Mouse (Mus musculus): ENCODE data around the gene Kif6. TPM values are rescaled to one million over a fixed set of nuclear protein-coding genes. Genes with fewer than 3 reads are reported as not detected.

Gene Kif6
- polyA plus RNA-seq, 1 experiment from 2014 or later: 3.7 TPM

DNA sequence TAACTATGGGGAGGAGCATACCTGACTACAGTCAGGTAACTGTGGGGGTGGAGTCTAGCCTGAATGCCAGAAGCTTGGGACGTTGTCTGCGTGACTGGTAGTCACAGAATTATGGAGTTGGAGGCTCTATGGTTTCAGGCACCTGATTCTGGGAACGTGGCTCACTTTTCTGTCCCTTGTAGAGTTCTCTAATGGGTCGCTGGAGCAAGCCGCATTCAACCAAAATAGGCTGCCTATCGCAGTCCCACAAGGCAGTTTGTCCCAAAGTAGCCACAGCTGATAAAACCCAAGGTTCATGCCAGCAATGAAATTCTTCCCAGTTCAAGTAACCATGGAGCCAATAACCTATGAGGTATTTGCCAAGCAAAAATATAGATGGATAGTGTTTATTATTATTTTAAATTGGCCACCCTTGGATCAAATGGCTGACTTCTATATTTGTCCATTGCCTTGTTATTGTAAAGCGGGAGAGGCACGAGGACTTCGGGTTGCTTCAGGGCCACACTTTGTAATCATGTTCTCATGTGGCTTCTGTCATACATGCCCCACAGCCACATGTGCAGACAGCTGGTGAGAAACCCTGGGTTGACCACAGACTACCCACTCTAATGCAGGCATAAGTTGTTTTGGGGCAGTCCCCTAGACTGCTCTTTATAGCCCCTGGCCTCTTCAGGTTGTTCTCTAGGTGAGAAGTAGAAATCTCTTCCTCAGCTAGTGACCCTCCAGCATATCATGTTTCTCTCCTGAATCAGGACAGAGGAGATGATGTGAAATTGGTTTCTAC is 125.2 kb downstream of the Kif6 start:
- no peak for ATAC-seq (ENCODE audit: low FRiP score)
- no peak overlapping the region for H3K4me3 ChIP-seq (replicated peaks; ENCODE audit: low read length)

DNA sequence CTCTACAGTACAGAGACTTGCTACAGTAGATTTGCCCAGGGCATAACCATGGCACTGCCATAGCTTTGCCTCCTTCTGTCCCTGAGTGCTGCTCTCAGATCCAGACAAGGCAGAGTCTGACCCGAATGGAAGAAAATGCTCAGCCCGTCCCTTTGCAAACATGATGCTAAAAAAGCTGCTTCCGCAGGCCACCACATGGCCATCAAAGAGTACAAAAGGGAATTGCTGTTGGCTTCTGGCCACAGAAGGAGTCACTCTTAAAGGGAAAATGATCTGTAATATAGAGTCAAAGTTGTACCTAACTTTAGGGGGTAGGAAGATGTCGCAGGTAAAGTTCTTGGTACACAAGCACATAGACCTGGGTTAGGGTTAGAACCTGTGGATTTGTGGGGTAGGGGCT is 126.2 kb downstream of the Kif6 start:
- H3K4me3 ChIP-seq (replicated peaks; ENCODE audit: low read length): no peak overlapping the region
- H3K9me3 ChIP-seq (ENCODE audit: control insufficient read depth, low read length): peaks cover 6% of the 10 kb centered on the region; the same call in 1 of the 2 replicates
- H3K4me1 ChIP-seq (replicated peaks; ENCODE audit: control insufficient read depth, insufficient read depth, low read length): no peaks in the 10 kb centered on the region
- no peak overlapping the region for H3K9ac ChIP-seq
- no peak overlapping the region for H3K4me2 ChIP-seq (replicated peaks)
- no peak for DNase-seq (ENCODE audit: low spot score)
- no peak overlapping the region for H3K27ac ChIP-seq
- no peaks in the 10 kb centered on the region for H3K36me3 ChIP-seq (replicated peaks; ENCODE audit: control insufficient read depth, insufficient read depth)
- 77% methylated on average over 4 of the region's 4 CpGs for WGBS
- H3K27me3 ChIP-seq (ENCODE audit: control insufficient read depth, insufficient read depth, low read length): no peaks in the 10 kb centered on the region
- ATAC-seq (ENCODE audit: low FRiP score): no peak

More for the DNA sequence above, 125.2 kb downstream of the Kif6 start:
- no peak for DNase-seq (ENCODE audit: low spot score)
- Histone ChIP-seq H3K36me3 (replicated peaks; ENCODE audit: control insufficient read depth, insufficient read depth) (no peaks in the 10 kb centered on the region), H3K9me3 (ENCODE audit: control insufficient read depth, low read length) (peaks cover 6% of the 10 kb centered on the region; the same call in 1 of the 2 replicates), H3K9ac (no peak overlapping the region), H3K4me1 (replicated peaks; ENCODE audit: control insufficient read depth, insufficient read depth, low read length) (no peaks in the 10 kb centered on the region), H3K27me3 (ENCODE audit: control insufficient read depth, insufficient read depth, low read length) (no peaks in the 10 kb centered on the region), H3K4me2 (replicated peaks) (no peak overlapping the region), H3K27ac (no peak overlapping the region)
- 92% methylated on average over 9 of the region's 9 CpGs for WGBS

DNA sequence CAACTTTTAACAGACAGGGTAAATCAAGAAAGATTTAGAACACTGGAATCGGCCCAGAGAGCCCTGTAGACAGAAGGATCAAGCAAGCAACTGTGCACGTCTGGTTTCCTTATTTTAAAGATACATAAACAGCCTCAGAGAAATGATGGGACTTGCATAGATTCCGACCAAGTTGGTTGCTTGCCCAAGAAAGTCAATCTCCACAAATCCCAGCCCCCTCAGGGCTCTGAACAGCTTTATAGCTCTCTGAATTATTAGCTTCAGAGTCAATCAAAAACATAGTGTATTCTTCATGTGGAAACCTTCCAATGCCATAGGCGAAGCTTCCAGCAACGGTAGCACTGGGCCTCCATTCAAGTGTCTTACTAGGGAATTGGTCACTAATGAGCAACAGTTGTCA is 127.0 kb downstream of the Kif6 start:
- no peak overlapping the region for H3K4me3 ChIP-seq (replicated peaks; ENCODE audit: low read length)
- no peak overlapping the region for H3K27ac ChIP-seq
- no peaks in the 10 kb centered on the region for H3K36me3 ChIP-seq (replicated peaks; ENCODE audit: control insufficient read depth, insufficient read depth)
- ATAC-seq (ENCODE audit: low FRiP score) (no peak), DNase-seq (ENCODE audit: low spot score) (no peak)
- H3K9me3 ChIP-seq (ENCODE audit: control insufficient read depth, low read length): no peaks in the 10 kb centered on the region
- no peak overlapping the region for H3K9ac ChIP-seq
- H3K27me3 ChIP-seq (ENCODE audit: control insufficient read depth, insufficient read depth, low read length): no peaks in the 10 kb centered on the region
- H3K4me1 ChIP-seq (replicated peaks; ENCODE audit: control insufficient read depth, insufficient read depth, low read length): no peaks in the 10 kb centered on the region
- 86% methylated on average over 5 of the region's 5 CpGs for WGBS
- no peak overlapping the region for H3K4me2 ChIP-seq (replicated peaks)

DNA sequence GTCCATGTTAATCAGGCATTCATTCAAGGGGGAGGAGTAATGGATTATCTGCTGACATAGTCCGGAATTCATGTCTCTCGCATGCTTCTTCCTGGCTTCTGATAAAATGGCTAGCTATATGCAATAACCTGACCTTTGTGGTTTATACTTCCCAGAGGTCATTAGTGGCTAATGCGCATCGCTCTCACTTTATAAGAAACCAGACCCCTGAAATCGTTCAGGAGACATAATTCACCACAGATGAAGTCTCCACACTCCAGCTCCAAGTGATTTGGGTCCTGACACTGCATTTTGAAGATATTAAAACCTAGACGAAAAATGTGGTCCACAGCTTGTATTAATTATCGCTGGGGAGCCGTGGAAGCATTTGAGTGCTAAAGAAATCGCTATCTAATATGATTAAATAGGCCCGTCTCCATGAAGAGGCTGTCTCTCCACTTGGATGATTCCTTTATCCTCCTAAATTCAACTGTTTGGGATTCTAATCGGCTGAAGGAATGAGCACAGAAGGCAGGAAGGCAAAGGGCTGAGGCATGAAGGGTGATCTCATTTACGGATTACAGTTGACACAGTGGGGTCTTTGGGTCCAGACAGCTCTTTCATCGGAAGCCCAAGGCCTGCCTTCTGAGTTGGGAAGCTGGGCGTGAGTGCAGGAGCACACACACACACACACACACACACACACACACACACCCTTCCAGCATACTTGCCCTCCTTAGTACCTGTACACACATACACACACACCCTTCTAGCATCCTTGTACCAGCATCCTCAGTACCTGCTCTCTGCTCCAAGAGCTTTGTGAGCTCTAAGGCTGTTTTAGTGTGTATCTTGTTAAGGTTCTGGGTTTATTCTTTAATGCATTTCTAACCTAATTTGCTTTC is 128.9 kb downstream of the Kif6 start:
- peak overlapping the region; percentile 21 for H3K27ac ChIP-seq
- H3K27me3 ChIP-seq (ENCODE audit: control insufficient read depth, insufficient read depth, low read length): no peaks in the 10 kb centered on the region
- no peak overlapping the region for H3K4me2 ChIP-seq (replicated peaks)
- H3K9ac ChIP-seq: no peak overlapping the region
- no peaks in the 10 kb centered on the region for H3K36me3 ChIP-seq (replicated peaks; ENCODE audit: control insufficient read depth, insufficient read depth)
- no peaks in the 10 kb centered on the region for H3K9me3 ChIP-seq (ENCODE audit: control insufficient read depth, low read length)
- ATAC-seq (ENCODE audit: low FRiP score): no peak
- no peaks in the 10 kb centered on the region for H3K4me1 ChIP-seq (replicated peaks; ENCODE audit: control insufficient read depth, insufficient read depth, low read length)
- DNase-seq (ENCODE audit: low spot score): no peak
- 53% methylated on average over 14 of the region's 14 CpGs for WGBS
- no peak overlapping the region for H3K4me3 ChIP-seq (replicated peaks; ENCODE audit: low read length)

DNA sequence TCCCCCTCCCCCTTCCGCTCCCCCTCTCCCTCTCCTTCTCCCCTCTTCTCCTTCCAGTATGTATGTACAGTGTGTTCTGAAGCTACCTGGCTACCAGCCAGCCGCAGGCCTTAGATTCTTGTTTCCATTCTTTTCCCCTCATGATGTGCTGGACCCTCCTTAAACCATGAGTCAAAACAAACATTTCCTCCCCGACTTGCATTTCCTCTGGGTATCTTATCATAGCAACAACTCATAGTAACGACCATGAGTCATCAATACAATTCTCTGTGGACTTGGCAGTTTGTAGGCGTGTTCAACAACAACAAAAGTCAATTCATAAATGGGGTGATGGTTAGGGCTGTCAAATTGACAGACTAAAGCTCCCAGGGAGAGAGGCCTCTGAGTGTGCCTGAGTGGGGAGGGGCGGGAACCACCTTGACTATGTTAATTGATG is 136.0 kb downstream of the Kif6 start:
- H3K27me3 ChIP-seq (ENCODE audit: control insufficient read depth, insufficient read depth, low read length): no peaks in the 10 kb centered on the region
- no peaks in the 10 kb centered on the region for H3K9me3 ChIP-seq (ENCODE audit: control insufficient read depth, low read length)
- H3K27ac ChIP-seq: no peak overlapping the region
- no peaks in the 10 kb centered on the region for H3K36me3 ChIP-seq (replicated peaks; ENCODE audit: control insufficient read depth, insufficient read depth)
- DNase-seq (ENCODE audit: low spot score) (no peak), ATAC-seq (ENCODE audit: low FRiP score) (no peak)
- H3K4me3 ChIP-seq (replicated peaks; ENCODE audit: low read length): no peak overlapping the region
- no peak overlapping the region for H3K9ac ChIP-seq
- WGBS: 63% methylated on average over 6 of the region's 6 CpGs
- no peaks in the 10 kb centered on the region for H3K4me1 ChIP-seq (replicated peaks; ENCODE audit: control insufficient read depth, insufficient read depth, low read length)
- no peak overlapping the region for H3K4me2 ChIP-seq (replicated peaks)

GRCm38 (mm10) chr17:49753874-49754273 is 138.9 kb downstream of the Kif6 start:
- Histone ChIP-seq H3K4me1 (replicated peaks; ENCODE audit: control insufficient read depth, insufficient read depth, low read length) (no peaks in the 10 kb centered on the region), H3K4me3 (replicated peaks; ENCODE audit: low read length) (no peak overlapping the region), H3K36me3 (replicated peaks; ENCODE audit: control insufficient read depth, insufficient read depth) (no peaks in the 10 kb centered on the region), H3K27me3 (ENCODE audit: control insufficient read depth, insufficient read depth, low read length) (no peaks in the 10 kb centered on the region), H3K9me3 (ENCODE audit: control insufficient read depth, low read length) (no peaks in the 10 kb centered on the region), H3K9ac (no peak overlapping the region), H3K27ac (no peak overlapping the region), H3K4me2 (replicated peaks) (no peak overlapping the region)
- DNase-seq (ENCODE audit: low spot score) (no peak), ATAC-seq (ENCODE audit: low FRiP score) (no peak)
- WGBS: 96% methylated on average over 7 of the region's 7 CpGs

GRCm38 (mm10) chr17:49756862-49757261 is 141.9 kb downstream of the Kif6 start:
- no peaks in the 10 kb centered on the region for H3K36me3 ChIP-seq (replicated peaks; ENCODE audit: control insufficient read depth, insufficient read depth)
- no peak overlapping the region for H3K4me2 ChIP-seq (replicated peaks)
- no peak overlapping the region for H3K27ac ChIP-seq
- ATAC-seq (ENCODE audit: low FRiP score) (no peak), DNase-seq (ENCODE audit: low spot score) (no peak)
- H3K4me3 ChIP-seq (replicated peaks; ENCODE audit: low read length): no peak overlapping the region
- H3K9me3 ChIP-seq (ENCODE audit: control insufficient read depth, low read length): no peaks in the 10 kb centered on the region
- no peak overlapping the region for H3K9ac ChIP-seq
- H3K4me1 ChIP-seq (replicated peaks; ENCODE audit: control insufficient read depth, insufficient read depth, low read length): no peaks in the 10 kb centered on the region
- WGBS: 86% methylated on average over 19 of the region's 19 CpGs
- no peaks in the 10 kb centered on the region for H3K27me3 ChIP-seq (ENCODE audit: control insufficient read depth, insufficient read depth, low read length)

DNA sequence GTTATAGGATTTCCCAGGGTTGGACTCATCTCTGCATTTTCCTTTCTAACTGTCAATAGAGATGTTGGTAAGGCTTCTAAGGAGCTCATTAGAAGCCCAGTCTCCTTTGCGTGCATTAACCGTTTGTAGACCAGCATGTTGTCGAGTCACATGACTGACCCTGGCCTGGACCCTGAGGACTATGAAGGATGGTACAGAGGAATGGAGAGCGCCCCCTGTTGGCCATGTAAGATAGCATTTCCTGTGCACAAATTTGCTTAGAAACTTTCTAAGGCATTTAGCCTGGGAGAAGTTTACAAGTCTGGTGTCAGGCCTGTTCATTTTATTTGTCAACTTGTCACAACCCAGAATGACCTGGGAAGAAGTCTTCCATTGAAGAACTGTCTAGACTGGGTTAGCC is 144.1 kb downstream of the Kif6 start:
- Histone ChIP-seq H3K4me1 (replicated peaks; ENCODE audit: control insufficient read depth, insufficient read depth, low read length) (no peaks in the 10 kb centered on the region), H3K4me3 (replicated peaks; ENCODE audit: low read length) (no peak overlapping the region), H3K9me3 (ENCODE audit: control insufficient read depth, low read length) (no peaks in the 10 kb centered on the region), H3K36me3 (replicated peaks; ENCODE audit: control insufficient read depth, insufficient read depth) (no peaks in the 10 kb centered on the region), H3K27ac (no peak overlapping the region), H3K4me2 (replicated peaks) (no peak overlapping the region), H3K9ac (no peak overlapping the region), H3K27me3 (ENCODE audit: control insufficient read depth, insufficient read depth, low read length) (no peaks in the 10 kb centered on the region)
- 85% methylated on average over 4 of the region's 4 CpGs for WGBS
- DNase-seq (ENCODE audit: low spot score) (no peak), ATAC-seq (ENCODE audit: low FRiP score) (no peak)

- Histone ChIP-seq H3K4me2 (replicated peaks) (no peak overlapping the region), H3K27ac (no peak overlapping the region), H3K27me3 (ENCODE audit: control insufficient read depth, insufficient read depth, low read length) (no peaks in the 10 kb centered on the region), H3K36me3 (replicated peaks; ENCODE audit: control insufficient read depth, insufficient read depth) (no peaks in the 10 kb centered on the region), H3K9ac (no peak overlapping the region), H3K9me3 (ENCODE audit: control insufficient read depth, low read length) (no peaks in the 10 kb centered on the region), H3K4me1 (replicated peaks; ENCODE audit: control insufficient read depth, insufficient read depth, low read length) (no peaks in the 10 kb centered on the region), H3K4me3 (replicated peaks; ENCODE audit: low read length) (no peak overlapping the region)
- ATAC-seq (ENCODE audit: low FRiP score) (no peak), DNase-seq (ENCODE audit: low spot score) (no peak)
- whole genome bisulfite sequencing: 76% methylated on average over 11 of the region's 11 CpGs
These were observed 146.3 kb downstream of the Kif6 start for GRCm38 (mm10) chr17:49761260-49761659.
